In genomic region chr13:63235551-63235950, GRCm38 (mm10) we compare ENCODE assay signal across 18 mouse cellular contexts.
DNase-seq lines count a peak whose midpoint lies in the region; ATAC-seq and TF ChIP-seq lines count a peak whose summit lies in the region.
"Had no signal": no experiment of that assay in that cellular context is flagged by ENCODE, and none has a peak within 500 bp of the region (broad histone marks: within the 10 kb centered on the region; RNA-seq: fewer than 3 reads in every experiment).

No protein-coding gene starts in this region.

- no peak overlapping the region for H3K4me2 ChIP-seq in lung, embryonic 14.5 days
- no peak overlapping the region for H3K4me2 ChIP-seq in stomach, embryonic 15.5 days
- H3K4me2 ChIP-seq: heart, embryonic 11.5 days; liver, embryonic 13.5 days had no signal

- no peak for TF ChIP-seq CTCF in gastrocnemius, adult 2 months (IDR thresholded peaks at IDR 0.05)
- TF ChIP-seq CTCF in lung, embryonic 14.5 days (IDR thresholded peaks at IDR 0.05; ENCODE audit: low read depth): no peak

- H3K36me3 ChIP-seq in lung, embryonic 14.5 days (ENCODE audit: insufficient read depth): no peaks in the 10 kb centered on the region
- H3K36me3 ChIP-seq in stomach, embryonic 15.5 days: no peaks in the 10 kb centered on the region
- H3K36me3 ChIP-seq: liver, embryonic 13.5 days had no signal

- H3K4me3 ChIP-seq in gastrocnemius, adult 2 months: no peak overlapping the region
- no peak overlapping the region for H3K4me3 ChIP-seq in lung, embryonic 14.5 days (ENCODE audit: low read depth, low read length)
- H3K4me3 ChIP-seq in stomach, embryonic 15.5 days (replicated peaks): no peak overlapping the region
- H3K4me3 ChIP-seq: layer of hippocampus, adult 2 months; liver, embryonic 13.5 days had no signal

- peaks cover 24% of the 10 kb centered on the region for H3K4me1 ChIP-seq in lung, embryonic 14.5 days (ENCODE audit: insufficient read depth)
- peaks cover 33% of the 10 kb centered on the region; the same call in 1 of the 2 replicates for H3K4me1 ChIP-seq in stomach, embryonic 15.5 days

- no peaks in the 10 kb centered on the region for H3K27me3 ChIP-seq in lung, embryonic 14.5 days (ENCODE audit: insufficient read depth, low read length)
- H3K27me3 ChIP-seq in stomach, embryonic 15.5 days (replicated peaks): no peaks in the 10 kb centered on the region
- H3K27me3 ChIP-seq: liver, embryonic 13.5 days had no signal

- H3K9me3 ChIP-seq in lung, embryonic 14.5 days (ENCODE audit: low read depth, low read length): no peaks in the 10 kb centered on the region
- no peaks in the 10 kb centered on the region for H3K9me3 ChIP-seq in stomach, embryonic 15.5 days
- H3K9me3 ChIP-seq: liver, embryonic 13.5 days had no signal

- intact Hi-C loops in gastrocnemius, adult 2 months (cut with DNase I): loop anchor here (5.0 kb wide), 2 partner anchors 48 to 188 kb away; no protein-coding TSS in a partner anchor

- H3K9ac ChIP-seq in lung, embryonic 14.5 days: no peak overlapping the region
- no peak overlapping the region for H3K9ac ChIP-seq in stomach, embryonic 15.5 days
- H3K9ac ChIP-seq: liver, embryonic 13.5 days had no signal

- ATAC-seq in lung, embryonic 14.5 days (ENCODE audit: insufficient read depth): no peak
- no peak for ATAC-seq in stomach, embryonic 15.5 days (ENCODE audit: insufficient read depth, low FRiP score, low read depth)
- ATAC-seq: forebrain, embryonic 14.5 days; inflammation-experienced regulatory T-cells, adult 6 months; midbrain, embryonic 16.5 days had no signal

- no peak for DNase-seq in gastrocnemius, adult 2 months
- no peak for DNase-seq in gastrocnemius, postnatal 25 days
- no peak for DNase-seq in lung, embryonic 14.5 days
- no peak for DNase-seq in lung, postnatal 25 days (ENCODE audit: low spot score)
- peak; percentile 94 for DNase-seq in kidney, adult 9 months
- no peak for DNase-seq in ovary, adult 18-20 months (ENCODE audit: low spot score)
- DNase-seq in right cerebral cortex, adult 2 months (ENCODE audit: low spot score in 2 of 2): no peak
- DNase-seq: adrenal gland, adult 8-10 months; cerebellum, adult 2 months; liver, embryonic 13.5 days; right cerebral cortex, postnatal 25 days; thymus, adult 18-20 months had no signal

- WGBS in lung, embryonic 14.5 days: 67% methylated on average over 3 of the region's 3 CpGs
- 77% methylated on average over 3 of the region's 3 CpGs for WGBS in stomach, embryonic 15.5 days

- peak overlapping the region; percentile 62 for H3K27ac ChIP-seq in gastrocnemius, adult 2 months
- H3K27ac ChIP-seq in lung, embryonic 14.5 days (ENCODE audit: low read depth): peak overlapping the region; percentile 64; the same call in 1 of the 2 replicates
- H3K27ac ChIP-seq in stomach, embryonic 15.5 days: peak overlapping the region; percentile 42; the same call in 1 of the 2 replicates
- H3K27ac ChIP-seq: liver, embryonic 13.5 days had no signal
